Mouse (Mus musculus) bone marrow macrophage, adult 2 months (primary cell): Measurements from ENCODE around the gene Srsf4. TPM values are rescaled to one million over a fixed set of nuclear protein-coding genes. Genes with fewer than 3 reads are reported as not detected.

Experiments
- H3K27ac ChIP-seq: 2 replicates; pipeline ENCODE4 v1.5.1; 2012; ENCODE audit warnings: low read depth, low read length; ENCODE audit not compliant: insufficient read depth
- H3K4me1 ChIP-seq: 2 replicates; pipeline ENCODE4 v1.6.1; 2012; ENCODE audit warnings: low read length; ENCODE audit not compliant: control insufficient read depth, insufficient read depth
- H3K4me3 ChIP-seq: 2 replicates; pipeline ENCODE4 v1.5.1; 2012; ENCODE audit warnings: mild to moderate bottlenecking, low read length, moderate library complexity; ENCODE audit not compliant: insufficient read depth
- CTCF ChIP-seq: IDR thresholded peaks from 2 replicates; pipeline ENCODE4 v1.5.1; 2012; ENCODE audit warnings: low read depth, mild to moderate bottlenecking, low read length, moderate library complexity
- POLR2A ChIP-seq: IDR thresholded peaks from 2 replicates; pipeline ENCODE4 v1.6.1; 2012; ENCODE audit warnings: mild to moderate bottlenecking, low read depth, low read length, borderline replicate concordance
- polyA plus RNA-seq: library from polyadenylated mRNA; stranded (reverse); fragments of >200 nt; gene quantifications from 2 replicates; pipeline ENCODE4 v1.2.4, GENCODE M21; 2012; ENCODE audit not compliant: missing spikeins, insufficient read depth, insufficient read length

The Srsf4 gene
- polyA plus RNA-seq, result 51.8 and 56.0 TPM in 2 replicates

GRCm38 (mm10) chr4:131873293-131874168 lies at the start of gene Srsf4:
Srsf4 (plus strand) TSS chr4:131873617.
- H3K4me1 ChIP-seq, result peaks cover 14% of the 10 kb centered on the region
- TF ChIP-seq POLR2A (no peak), CTCF (no peak)
- H3K4me3 ChIP-seq, result peak within 1 kb of the TSS; percentile 86
- H3K27ac ChIP-seq, result peak within 1 kb of the TSS; percentile 82

DNA sequence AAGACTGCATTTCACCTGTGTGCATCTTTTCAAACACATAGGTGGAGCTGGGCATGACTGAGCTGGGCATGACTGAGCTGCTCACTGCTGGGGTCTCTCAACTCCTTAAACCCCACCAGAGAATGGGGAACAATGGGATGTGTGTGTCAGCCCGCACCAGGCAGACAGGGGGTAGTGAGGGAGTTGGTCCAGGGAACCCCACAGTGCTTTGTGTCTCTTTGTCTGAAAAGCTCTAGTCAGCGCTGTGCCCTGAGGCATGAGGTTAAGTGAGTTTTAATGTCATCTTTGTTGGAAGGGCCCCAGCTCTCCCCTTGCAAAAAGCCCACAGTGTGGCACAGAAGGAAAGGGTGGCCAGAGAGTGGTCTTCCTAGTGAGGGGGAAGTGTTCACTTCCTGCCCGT lies 48.5 kb upstream of the Srsf4 start:
- Histone ChIP-seq H3K4me1 (no peaks in the 10 kb centered on the region), H3K27ac (no peak overlapping the region), H3K4me3 (no peak overlapping the region)
- TF ChIP-seq CTCF (no peak), POLR2A (no peak)

GRCm38 (mm10) chr4:131825830-131826229 lies 47.6 kb upstream of the Srsf4 start:
- H3K4me1 ChIP-seq, result no peaks in the 10 kb centered on the region
- H3K4me3 ChIP-seq, result no peak overlapping the region
- TF ChIP-seq POLR2A (no peak), CTCF (peak; percentile 65)
- H3K27ac ChIP-seq, result no peak overlapping the region

DNA sequence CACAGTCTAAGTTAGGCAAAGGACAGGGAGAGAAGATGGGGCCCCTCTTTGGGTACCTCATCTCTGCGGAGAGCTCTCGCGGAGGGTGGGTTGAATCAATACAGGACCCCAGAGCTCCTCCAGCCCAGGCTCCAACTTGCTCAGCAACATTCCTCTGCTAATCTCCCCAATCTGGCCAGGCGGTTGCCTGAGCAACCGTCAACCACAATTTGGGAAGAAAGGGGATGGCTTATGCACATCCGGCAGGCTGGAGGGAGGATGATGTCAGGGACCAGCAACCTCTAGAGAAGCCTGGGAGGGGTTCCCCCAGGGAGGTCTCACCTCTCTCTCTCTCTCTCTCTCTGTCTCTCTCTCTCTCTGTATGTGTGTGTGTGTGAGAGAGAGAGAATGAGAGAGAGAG lies 46.5 kb upstream of the Srsf4 start:
- Histone ChIP-seq H3K4me1 (no peaks in the 10 kb centered on the region), H3K4me3 (no peak overlapping the region), H3K27ac (no peak overlapping the region)
- TF ChIP-seq CTCF, result no peak
- no peak for TF ChIP-seq POLR2A

DNA sequence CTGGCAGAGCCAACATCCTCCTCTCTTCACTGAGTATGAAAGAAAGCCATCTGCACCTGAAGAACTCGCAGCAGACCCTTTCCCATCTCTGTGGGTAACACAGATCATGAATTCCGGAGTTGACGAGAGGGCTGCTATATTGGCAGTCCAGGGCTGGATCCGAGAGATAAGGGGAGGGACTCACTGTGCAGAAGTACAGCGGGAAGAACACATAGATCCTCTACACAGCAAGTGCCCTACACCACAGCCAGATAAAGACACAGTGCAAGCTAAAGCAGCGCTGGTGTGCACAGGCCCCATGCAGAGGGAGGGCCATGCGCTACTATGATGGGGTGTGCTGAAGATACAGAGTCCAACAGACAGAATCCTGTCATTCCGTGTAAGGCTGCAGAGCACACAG lies 44.3 kb upstream of the Srsf4 start:
- H3K4me3 ChIP-seq, result no peak overlapping the region
- H3K27ac ChIP-seq, result no peak overlapping the region
- no peaks in the 10 kb centered on the region for H3K4me1 ChIP-seq
- TF ChIP-seq CTCF (no peak), POLR2A (no peak)

DNA sequence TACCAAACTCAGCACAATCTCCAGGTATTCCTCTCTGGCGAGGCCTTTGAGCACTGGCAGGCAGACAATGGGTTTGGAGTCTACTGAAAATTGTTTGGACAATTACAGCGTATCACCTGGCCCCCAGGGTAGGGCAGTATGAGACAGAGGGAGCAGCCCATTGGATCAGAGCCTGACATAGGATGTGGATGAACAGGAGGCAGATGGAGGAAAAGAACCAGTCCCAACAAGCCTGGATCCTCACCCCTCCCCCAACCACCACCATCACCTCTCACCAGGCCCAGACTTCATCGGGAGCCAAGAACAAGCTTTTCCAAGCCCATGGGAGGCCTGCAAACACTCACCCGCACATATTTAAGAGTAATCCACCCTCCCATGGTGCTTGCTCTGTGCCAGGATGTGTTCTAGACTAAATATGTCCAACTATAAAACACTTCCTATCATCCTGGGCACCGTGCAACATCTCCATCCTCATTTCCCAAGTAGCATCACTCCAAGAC lies 41.8 kb upstream of the Srsf4 start:
- TF ChIP-seq CTCF, result no peak
- TF ChIP-seq POLR2A, result no peak
- Histone ChIP-seq H3K4me1 (no peaks in the 10 kb centered on the region), H3K4me3 (no peak overlapping the region), H3K27ac (no peak overlapping the region)

GRCm38 (mm10) chr4:131832759-131833407 lies 40.5 kb upstream of the Srsf4 start:
- Histone ChIP-seq H3K4me1 (no peaks in the 10 kb centered on the region; the same call in 1 of the 2 replicates), H3K27ac (no peak overlapping the region), H3K4me3 (no peak overlapping the region)
- TF ChIP-seq CTCF (no peak), POLR2A (no peak)

DNA sequence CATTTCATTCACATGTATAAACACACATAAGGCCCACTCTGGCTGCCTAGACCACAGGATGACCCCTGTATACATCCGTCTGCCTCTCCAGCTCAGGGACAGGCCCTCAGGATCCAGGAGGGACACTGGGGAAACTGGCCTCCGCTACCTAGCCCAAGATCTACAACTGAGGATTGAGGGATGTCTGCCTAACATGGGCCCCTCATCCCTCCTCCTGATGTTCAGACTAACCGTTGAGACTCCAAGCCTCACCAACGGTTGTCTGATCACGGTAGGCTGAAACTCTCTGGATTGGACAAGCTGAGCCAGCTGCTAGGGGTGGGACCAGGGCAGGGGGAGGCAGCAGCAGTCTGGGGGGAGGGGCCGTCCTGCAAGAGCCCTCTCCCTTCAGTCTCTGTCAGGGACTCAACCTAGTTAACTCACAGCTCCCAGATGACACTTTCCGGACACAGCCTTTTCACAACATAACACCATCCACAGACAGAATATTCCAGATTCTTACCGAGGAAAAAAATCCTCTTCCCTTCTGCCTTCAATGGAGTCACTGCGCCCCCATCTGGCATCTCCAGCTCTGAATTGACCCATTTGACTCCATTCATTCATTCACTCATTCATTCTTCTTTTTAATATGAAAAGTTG lies 39.3 kb upstream of the Srsf4 start:
- Histone ChIP-seq H3K27ac (no peak overlapping the region), H3K4me1 (no peaks in the 10 kb centered on the region; the same call in 1 of the 2 replicates), H3K4me3 (no peak overlapping the region)
- TF ChIP-seq POLR2A (no peak), CTCF (no peak)

DNA sequence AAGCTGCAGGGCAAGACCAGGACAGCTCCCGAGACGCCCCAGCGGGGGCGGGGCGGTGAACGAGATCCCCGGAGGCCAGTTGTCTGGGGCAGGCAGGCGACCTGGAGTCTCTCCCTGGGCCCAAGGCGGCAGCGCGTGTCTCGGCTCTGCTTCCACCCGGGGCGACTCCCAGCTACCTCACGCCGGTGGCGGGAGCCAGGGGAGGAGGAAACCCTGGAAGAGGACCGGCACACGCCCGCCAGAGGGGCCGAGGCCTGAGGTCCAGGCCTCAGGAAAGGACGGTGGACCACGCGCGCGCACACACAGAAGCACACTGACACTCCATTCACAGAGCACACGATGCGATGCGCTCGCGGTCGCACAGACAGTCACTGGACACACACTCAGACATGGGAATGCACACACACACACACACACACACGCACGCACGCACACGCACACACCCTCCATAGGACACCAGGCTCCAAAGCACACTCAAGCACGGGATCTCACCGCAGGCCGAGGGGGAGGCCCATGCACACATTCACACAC lies 37.0 kb upstream of the Srsf4 start:
- TF ChIP-seq POLR2A (no peak), CTCF (no peak)
- Histone ChIP-seq H3K4me1 (no peaks in the 10 kb centered on the region; the same call in 1 of the 2 replicates), H3K27ac (no peak overlapping the region), H3K4me3 (peak overlapping the region; percentile 55)
